Mouse (Mus musculus): ENCODE data around the gene Cdh16. TPM values are rescaled to one million over a fixed set of nuclear protein-coding genes. Genes with fewer than 3 reads are reported as not detected.
A peak's percentile ranks its signal among the peaks of the same experiment; 100 is the strongest.
"Not testable (repeated sequence)": the region's sequence is repeated elsewhere in the genome, so short reads cannot be mapped to it uniquely, and the experiment has no call there.

Cdh16 gene
- polyA plus RNA-seq, 1 experiment = not detected

DNA sequence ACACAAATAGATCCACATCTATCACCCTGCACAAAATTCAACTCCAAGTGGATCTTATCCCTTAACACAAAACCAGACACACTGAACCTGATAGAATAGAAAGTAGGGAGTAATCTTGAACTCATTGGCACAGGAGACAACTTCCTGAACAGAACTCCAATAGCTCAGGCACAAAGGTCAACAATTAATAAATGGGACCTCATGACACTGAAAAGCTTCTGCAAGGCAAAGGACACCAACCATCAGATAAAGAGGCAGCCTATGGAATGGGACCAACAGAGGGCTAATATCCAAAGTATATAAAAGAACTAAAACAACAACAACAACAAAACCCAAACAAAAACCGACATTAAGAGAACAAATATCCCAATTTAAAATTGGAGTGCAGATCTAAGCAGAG lies 39.7 kb downstream of the Cdh16 start:
- no peak for DNase-seq (ENCODE audit: extremely low spot score in 1 of 2, low spot score in 1 of 2)

DNA sequence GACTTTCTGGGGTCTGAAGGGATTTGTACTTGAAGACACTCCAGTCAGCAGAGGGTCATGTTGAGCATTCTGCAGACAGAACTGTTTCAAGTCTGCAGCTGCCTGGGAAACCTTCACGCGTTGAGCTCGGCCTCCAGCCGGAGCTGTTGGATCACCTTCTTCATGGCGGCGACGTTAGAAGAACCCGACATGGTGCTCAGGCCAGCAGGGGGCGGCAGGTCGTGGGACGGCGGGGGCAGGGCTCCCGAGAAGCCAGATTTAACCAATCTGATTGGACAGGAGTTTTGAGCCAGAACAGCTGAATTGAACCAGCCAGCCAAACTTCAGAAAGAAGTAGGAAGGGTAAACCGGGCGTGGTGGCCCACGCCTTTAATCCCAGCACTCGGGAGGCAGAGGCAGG lies 46.6 kb downstream of the Cdh16 start:
- not testable (repeated sequence) for DNase-seq (ENCODE audit: extremely low spot score in 1 of 2, low spot score in 1 of 2)

DNA sequence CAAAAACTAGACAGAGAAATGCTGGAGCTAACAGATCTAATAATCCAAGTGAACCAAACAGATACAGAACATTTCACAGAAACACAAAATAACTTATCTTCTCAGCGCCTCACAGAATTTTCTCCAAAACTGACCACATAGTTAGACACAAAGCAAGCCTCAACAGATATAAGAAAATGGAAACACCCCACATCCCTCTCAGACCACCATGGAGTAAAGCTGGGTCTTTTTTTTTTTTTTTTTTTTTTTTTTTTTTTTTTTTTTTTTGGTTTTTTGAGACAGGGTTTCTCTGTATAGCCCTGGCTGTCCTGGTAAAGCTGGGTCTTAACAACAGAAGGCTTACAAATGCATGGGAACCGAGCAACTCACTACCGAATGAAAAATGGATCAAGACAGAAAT lies 47.4 kb downstream of the Cdh16 start:
- DNase-seq (ENCODE audit: extremely low spot score in 1 of 2, low spot score in 1 of 2) = no peak

DNA sequence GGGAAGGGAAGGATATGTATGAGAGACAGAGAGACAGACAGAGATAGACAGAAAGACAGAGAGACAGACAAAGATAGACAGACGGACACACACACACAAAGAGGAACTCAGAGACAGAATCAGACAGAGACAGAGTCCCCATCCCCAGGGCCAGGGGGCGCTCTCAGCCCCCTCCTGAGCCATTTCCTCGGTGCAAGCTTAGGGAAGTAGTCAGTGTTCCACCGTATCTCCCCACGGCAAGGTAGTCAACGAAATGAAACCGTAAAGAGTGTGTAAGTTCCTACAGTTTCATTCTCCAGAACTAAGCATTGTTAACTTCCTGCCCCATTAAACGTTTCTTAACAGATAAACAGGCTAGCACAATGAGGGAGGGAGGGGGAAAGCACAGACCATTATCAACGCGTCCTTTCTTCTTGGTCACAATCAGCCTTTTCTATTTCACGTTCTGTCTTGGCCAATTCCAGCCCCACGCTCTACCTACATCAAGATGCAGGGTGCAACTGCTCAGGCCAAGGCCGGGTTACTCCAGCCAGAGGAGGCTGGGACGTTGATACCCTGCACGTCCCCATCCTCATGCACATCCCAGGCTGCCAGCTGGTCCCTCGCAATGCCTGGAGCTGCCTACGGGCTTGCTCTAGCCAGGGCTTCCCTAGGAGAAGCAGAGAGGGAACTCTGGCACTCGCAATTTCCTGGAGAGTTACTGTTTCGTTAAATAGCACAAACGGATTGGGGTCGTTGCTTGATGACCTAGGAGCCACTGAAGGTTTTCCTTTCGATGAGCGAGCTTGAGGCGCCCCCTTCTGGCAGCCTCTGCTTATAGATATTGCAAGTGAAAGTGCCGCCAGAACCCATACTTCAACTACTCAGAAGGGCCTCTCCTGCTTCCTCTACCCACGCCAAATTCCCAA lies 53.5 kb downstream of the Cdh16 start:
- DNase-seq (ENCODE audit: extremely low spot score in 1 of 2, low spot score in 1 of 2) = peak in 1 of 2 experiments; percentile 91

DNA sequence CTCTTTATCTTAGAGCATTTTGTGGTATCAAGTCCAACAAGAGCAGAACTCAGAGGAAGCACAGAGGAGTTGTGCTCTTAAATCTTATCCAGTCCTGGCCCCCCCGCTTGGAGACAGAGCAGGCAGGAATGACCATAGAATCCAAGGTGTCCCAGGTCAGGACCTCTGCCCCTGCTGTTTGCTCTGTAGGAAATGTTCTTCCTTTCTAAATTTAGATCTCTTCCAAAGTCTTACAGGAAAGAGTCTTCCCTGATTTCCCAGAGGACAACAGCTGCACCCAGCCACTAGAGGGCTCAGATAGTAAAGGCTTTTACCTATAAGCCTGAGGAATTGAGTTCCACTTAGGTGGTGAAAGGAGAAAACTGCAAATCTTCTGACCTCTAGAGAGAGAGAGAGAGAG lies 54.6 kb downstream of the Cdh16 start:
- DNase-seq (ENCODE audit: extremely low spot score in 1 of 2, low spot score in 1 of 2) = peak in 1 of 2 experiments; percentile 64

DNA sequence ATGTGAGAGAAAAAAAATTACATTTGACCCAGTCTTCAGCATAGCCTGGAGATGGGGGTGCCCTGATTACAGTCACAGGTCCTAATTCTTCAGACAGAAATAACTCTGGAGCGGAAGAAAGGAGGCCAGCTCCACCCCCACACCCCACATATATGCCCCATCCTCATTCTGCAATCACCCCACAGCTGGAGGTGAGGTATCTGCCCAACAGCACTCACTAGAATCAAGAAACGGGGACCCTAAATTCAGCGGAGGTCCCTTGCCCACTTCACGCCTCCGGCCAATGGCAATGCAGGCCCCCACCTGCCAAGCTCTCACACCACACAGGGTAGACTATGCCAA lies 58.8 kb downstream of the Cdh16 start:
- DNase-seq (ENCODE audit: extremely low spot score in 1 of 2, low spot score in 1 of 2) = no peak

DNA sequence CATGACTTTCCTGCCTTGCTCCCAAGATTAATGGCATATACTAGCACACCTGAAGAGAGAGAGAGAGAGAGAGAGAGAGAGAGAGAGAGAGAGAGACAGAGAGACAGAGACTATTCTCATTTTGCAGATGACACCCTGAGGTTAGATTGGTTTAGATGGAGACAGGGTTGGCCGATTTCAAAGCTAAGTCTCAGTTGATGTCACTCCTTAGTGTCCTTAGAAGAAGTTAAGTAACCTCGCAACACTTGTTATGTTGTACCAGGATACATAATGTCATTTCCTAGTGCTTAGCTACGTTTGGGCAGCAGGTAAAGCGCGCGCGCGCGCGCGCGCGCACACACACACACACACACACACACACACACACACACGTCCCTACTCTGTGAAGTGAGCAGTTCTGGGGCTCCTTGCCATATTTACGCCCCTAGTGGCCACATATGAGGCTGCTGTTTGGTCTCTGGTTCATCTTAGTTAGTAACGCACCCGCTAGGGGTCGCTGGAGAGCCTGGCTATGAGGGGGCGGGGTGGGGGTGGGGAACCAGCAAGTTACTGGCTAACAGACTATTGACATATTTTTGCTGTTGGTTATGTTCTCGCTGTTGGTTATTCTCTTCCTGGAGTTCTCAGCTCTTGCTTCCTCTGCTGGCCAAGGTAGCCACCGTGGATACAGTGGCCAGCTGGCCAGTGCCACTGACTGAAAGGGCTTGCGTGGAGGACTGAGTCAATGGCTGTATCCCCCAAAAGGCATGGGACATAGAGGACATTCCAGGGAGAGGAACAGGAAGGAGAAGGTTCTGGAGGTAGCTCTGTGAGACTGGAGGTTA lies 59.4 kb downstream of the Cdh16 start:
- DNase-seq (ENCODE audit: extremely low spot score in 1 of 2, low spot score in 1 of 2) = peak; percentile 71 to 92

DNA sequence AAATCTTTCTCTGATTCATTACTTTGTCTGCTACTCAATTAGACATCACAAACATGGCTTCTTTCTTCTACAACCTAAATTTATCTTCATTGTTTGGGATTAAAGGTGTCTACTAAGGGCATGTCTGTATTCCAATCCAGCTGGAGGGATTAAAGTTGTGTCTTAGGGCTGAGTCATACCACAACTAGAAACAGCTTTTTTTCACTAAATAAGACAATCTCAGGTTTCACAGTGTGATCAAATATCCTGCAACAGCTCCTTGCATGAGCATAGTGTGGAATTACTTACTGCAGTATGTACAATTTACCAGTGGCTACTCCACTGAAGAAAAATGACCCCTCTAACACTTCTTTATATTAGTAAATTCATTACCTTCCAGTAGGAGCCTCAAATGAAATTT lies 63.5 kb downstream of the Cdh16 start:
- DNase-seq (ENCODE audit: extremely low spot score in 1 of 2, low spot score in 1 of 2) = no peak

DNA sequence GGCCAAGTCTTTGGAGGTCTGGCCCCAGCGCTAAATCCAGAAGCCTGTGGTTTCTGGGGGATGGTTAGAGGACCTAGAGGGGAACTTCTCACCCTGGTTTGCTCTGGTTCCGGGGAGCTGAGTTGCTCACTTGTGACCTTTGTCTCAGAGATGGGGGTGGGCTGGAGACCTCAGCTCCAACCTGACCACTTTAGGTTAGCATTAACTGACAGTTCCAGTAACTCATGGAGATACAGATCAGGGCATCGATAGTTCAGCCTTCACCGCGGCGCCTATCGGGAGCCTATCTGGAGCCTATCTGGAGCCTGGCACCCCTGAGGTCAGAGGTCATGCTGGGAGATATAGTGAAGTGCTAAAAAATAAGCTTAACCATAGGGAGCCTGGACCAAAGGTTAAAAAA lies 67.0 kb downstream of the Cdh16 start:
- DNase-seq (ENCODE audit: extremely low spot score in 1 of 2, low spot score in 1 of 2) = no peak

DNA sequence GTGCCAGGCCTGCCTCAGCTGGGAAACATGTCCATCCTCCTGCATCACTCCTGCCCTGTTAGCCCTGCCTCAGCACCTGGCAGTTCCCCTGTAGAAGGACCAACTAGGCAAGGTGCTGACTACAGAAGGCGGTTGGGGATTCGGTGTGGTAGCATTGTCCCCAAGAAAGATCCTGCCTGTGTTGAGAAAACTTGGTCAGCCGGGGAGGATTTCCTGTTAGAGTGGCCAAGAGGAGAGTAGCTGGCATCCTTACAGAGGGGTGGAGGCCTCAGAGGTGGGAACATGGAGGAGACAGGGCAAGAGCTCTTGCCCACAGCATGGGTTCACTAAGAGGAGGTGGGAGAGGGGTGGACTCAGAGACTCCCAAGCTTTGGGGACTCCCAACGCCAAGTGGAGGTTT lies 69.0 kb downstream of the Cdh16 start:
- DNase-seq (ENCODE audit: extremely low spot score in 1 of 2, low spot score in 1 of 2) = no peak

Other genes starting within 250 kb of the Cdh16 start
- gene Cmtm4, start 228.6 kb downstream of the Cdh16 start, polyA plus RNA-seq (2012; rRNA removed) = 40.0 and 43.8 TPM in 2 replicates
- 154 and 165 TPM in 2 replicates for gene Dync1li2, start 181.3 kb downstream of the Cdh16 start, polyA plus RNA-seq (2012; rRNA removed)
- gene Terb1, start 114.5 kb downstream of the Cdh16 start, polyA plus RNA-seq (2012; rRNA removed) = 0.74 and 0.86 TPM in 2 replicates
- gene Nae1, start 89.8 kb downstream of the Cdh16 start, polyA plus RNA-seq (2012; rRNA removed) = 78.0 and 87.7 TPM in 2 replicates
- 41.3 and 42.8 TPM in 2 replicates for gene Car7, start 89.7 kb downstream of the Cdh16 start, polyA plus RNA-seq (2012; rRNA removed)
- gene Pdp2, start 32.9 kb downstream of the Cdh16 start, polyA plus RNA-seq (2012; rRNA removed) = 4.6 and 5.5 TPM in 2 replicates
- 4.0 and 4.1 TPM in 2 replicates for gene Rrad, start 6.9 kb upstream of the Cdh16 start, polyA plus RNA-seq (2012; rRNA removed)
- 50.2 and 70.7 TPM in 2 replicates for gene Ciao2b, start 17.6 kb upstream of the Cdh16 start, polyA plus RNA-seq (2012; rRNA removed)
- not detected in 2 replicates for gene Ces2a, start 109.6 kb upstream of the Cdh16 start, polyA plus RNA-seq (2012; rRNA removed)
- 0.04 and 0.08 TPM in 2 replicates for gene Ces2b, start 207.2 kb upstream of the Cdh16 start, polyA plus RNA-seq (2012; rRNA removed)
- gene Ces2c, start 222.7 kb upstream of the Cdh16 start, polyA plus RNA-seq (2012; rRNA removed) = not detected in 2 replicates

Data from frontal cortex, adult 2 months (tissue).